Mouse (Mus musculus) liver, embryonic 14.5 days (tissue): Measurements from ENCODE around the gene Rnf2. TPM values are rescaled to one million over a fixed set of nuclear protein-coding genes. Genes with fewer than 3 reads are reported as not detected.
A peak's percentile ranks its signal among the peaks of the same experiment; 100 is the strongest.

Source experiments
- ATAC-seq: fragments of 200-750 bp; cut with Nextera tagmentation; 2 replicates; pipeline ENCODE4 v1.8.0; 2017; ENCODE audit warnings: moderate number of reproducible peaks, mild to moderate bottlenecking, moderate library complexity; ENCODE audit not compliant: insufficient read depth
- DNase-seq, 3 experiments: peaks; one replicate each; pipeline ENCODE4 v3.0.0-alpha.2; 2012 to 2013; ENCODE audit warnings: low read depth in 3 of 3, low spot score in 3 of 3
- H3K27ac ChIP-seq: fragments of 300-500 bp; sonication (generic); 2 replicates; pipeline ENCODE4 v1.5.1; 2014; ENCODE audit warnings: moderate library complexity, mild to moderate bottlenecking, control low read depth, inconsistent platforms
- H3K27me3 ChIP-seq: fragments of 300-500 bp; sonication (generic); 2 replicates; pipeline ENCODE4 v1.6.1; 2014; ENCODE audit warnings: mild to moderate bottlenecking, low read length, moderate library complexity; ENCODE audit not compliant: control insufficient read depth, insufficient read depth
- H3K36me3 ChIP-seq: fragments of 300-500 bp; sonication (generic); replicated peaks from 2 replicates; pipeline ENCODE4 v1.6.1; 2014; ENCODE audit warnings: low read depth; ENCODE audit not compliant: control insufficient read depth, insufficient read depth
- H3K4me1 ChIP-seq, 2 experiments: fragments of 200-500 bp in 1 of 2; fragments of 300-500 bp in 1 of 2; sonication (generic) in 1 of 2; replicated peaks; 2 replicates each; pipeline ENCODE4 v1.6.1; 2012 to 2014; ENCODE audit warnings: antibody characterized with exemption in 1 of 2, inconsistent platforms in 1 of 2, low read length in 1 of 2; ENCODE audit not compliant: control insufficient read depth in 2 of 2, insufficient read depth in 2 of 2
- H3K4me2 ChIP-seq: fragments of 300-500 bp; sonication (generic); 2 replicates; pipeline ENCODE4 v1.6.1; 2014; ENCODE audit warnings: low read depth, mild to moderate bottlenecking, control low read depth, moderate library complexity
- H3K4me3 ChIP-seq, 2 experiments: fragments of 200-500 bp in 1 of 2; fragments of 300-500 bp in 1 of 2; sonication (generic) in 1 of 2; 2 replicates each; pipeline ENCODE4 v1.5.1; 2012 to 2014; ENCODE audit warnings: low read depth in 2 of 2, low read length in 2 of 2, mild to moderate bottlenecking in 2 of 2, control low read depth in 1 of 2, inconsistent platforms in 1 of 2, moderate library complexity in 1 of 2; ENCODE audit not compliant: insufficient read depth in 1 of 2
- H3K9ac ChIP-seq: fragments of 300-500 bp; sonication (generic); replicated peaks from 2 replicates; pipeline ENCODE4 v1.6.1; 2014; ENCODE audit warnings: mild to moderate bottlenecking, control low read depth, moderate library complexity
- H3K9me3 ChIP-seq: fragments of 300-500 bp; sonication (generic); 2 replicates; pipeline ENCODE4 v1.6.1; 2016; ENCODE audit warnings: low read length, mixed read lengths; ENCODE audit not compliant: control insufficient read depth
- CTCF ChIP-seq: IDR thresholded peaks from 2 replicates; pipeline ENCODE4 v1.5.1; 2016; ENCODE audit warnings: antibody characterized with exemption, low read depth, control low read depth
- EP300 ChIP-seq: IDR thresholded peaks from 2 replicates; pipeline ENCODE4 v1.6.1; 2016; ENCODE audit warnings: antibody characterized with exemption, low read depth
- WGBS: fragments of 180-500 bp; shearing (Covaris S2); extraction: QIAGEN DNeasy Blood & Tissue Kit; methylation state at CpG from one replicate; pipeline ENCODE4 v1.1.7; 2014; ENCODE audit not compliant: insufficient replicate concordance; 5-methylcytosine and 5-hydroxymethylcytosine counted together
- polyA plus RNA-seq, 2 experiments: library from polyadenylated mRNA; depleted of rRNA in 1 of 2; stranded (reverse) in 1 of 2; unstranded in 1 of 2; fragments of >200 nt; fragmentation: Nextera tagmentation in 1 of 2; extraction: Ambion mirVana in 1 of 2; gene quantifications; 2 replicates each; pipeline versions ENCODE4 v1.2.1 to v1.2.3; 2012 to 2014

Rnf2 gene
- polyA plus RNA-seq, 2 experiments, result 16.0 to 18.6 TPM

GRCm38 (mm10) chr1:151471429-151471828, 29.3 kb downstream of the Rnf2 start:
- DNase-seq (no peak), ATAC-seq (no peak)
- no peak overlapping the region for H3K4me3 ChIP-seq
- no peak overlapping the region for H3K27ac ChIP-seq
- H3K9ac ChIP-seq, result no peak overlapping the region
- TF ChIP-seq CTCF (no peak), EP300 (no peak)
- no peaks in the 10 kb centered on the region for H3K9me3 ChIP-seq
- peaks cover 9% of the 10 kb centered on the region for H3K36me3 ChIP-seq
- 71% methylated on average over 7 of the region's 7 CpGs for WGBS
- H3K27me3 ChIP-seq, result no peaks in the 10 kb centered on the region
- no peak overlapping the region for H3K4me2 ChIP-seq
- peaks cover 0 to 1% of the 10 kb centered on the region in 2 experiments; a peak in 1 of 4 replicates for H3K4me1 ChIP-seq

DNA sequence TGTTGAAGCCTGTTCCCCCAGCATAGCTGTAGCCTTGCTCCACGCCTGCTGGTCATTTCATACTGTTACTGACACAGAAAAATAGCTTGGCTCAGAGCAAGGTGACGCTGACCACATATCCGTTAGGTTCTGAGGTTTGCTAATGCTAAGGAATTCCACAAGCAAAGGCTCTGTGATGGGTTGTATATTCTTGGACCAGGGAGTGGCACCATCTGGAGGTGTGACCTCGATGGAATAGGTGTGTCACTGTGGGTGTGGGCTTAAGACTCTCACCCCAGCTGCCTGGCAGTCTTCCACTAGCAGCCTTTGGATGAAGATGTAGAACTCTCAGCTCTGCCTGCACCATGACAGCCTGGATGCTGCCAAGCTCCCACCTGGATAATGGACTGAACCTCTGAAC, 34.2 kb downstream of the Rnf2 start:
- Histone ChIP-seq H3K4me3 (no peak overlapping the region), H3K27me3 (no peaks in the 10 kb centered on the region), H3K27ac (no peak overlapping the region), H3K9ac (no peak overlapping the region), H3K4me1 (peaks cover 0 to 2% of the 10 kb centered on the region in 2 experiments; a peak in 1 of 4 replicates), H3K36me3 (peaks cover 6% of the 10 kb centered on the region; the same call in 1 of the 2 replicates), H3K9me3 (no peaks in the 10 kb centered on the region), H3K4me2 (no peak overlapping the region)
- no peak for ATAC-seq
- WGBS, result 77% methylated on average over 4 of the region's 4 CpGs
- DNase-seq, result no peak
- no peak for TF ChIP-seq EP300
- TF ChIP-seq CTCF, result no peak

DNA sequence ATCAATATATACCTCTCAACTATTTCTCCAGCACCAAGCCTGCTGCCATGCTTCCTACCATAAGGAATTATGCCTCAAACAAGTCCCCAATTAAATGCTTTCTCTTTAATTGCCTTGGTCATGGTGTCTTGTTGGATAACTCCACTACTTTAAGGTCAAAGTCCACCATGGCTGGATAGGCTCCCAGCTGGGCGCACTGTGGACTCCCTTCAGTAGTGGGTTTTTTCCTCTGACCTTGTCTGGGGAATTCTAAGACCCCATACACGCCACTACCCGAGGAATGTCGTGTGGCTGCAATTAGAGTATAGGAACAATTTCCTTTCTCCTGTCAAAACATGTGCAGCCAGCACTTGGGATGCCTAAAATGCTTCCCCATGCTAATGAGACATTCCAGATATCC, 35.8 kb downstream of the Rnf2 start:
- no peak overlapping the region for H3K27ac ChIP-seq
- no peak for TF ChIP-seq EP300
- TF ChIP-seq CTCF, result no peak
- DNase-seq (no peak), ATAC-seq (no peak)
- H3K9me3 ChIP-seq, result no peaks in the 10 kb centered on the region
- peaks cover 0 to 2% of the 10 kb centered on the region in 2 experiments; a peak in 1 of 4 replicates for H3K4me1 ChIP-seq
- no peak overlapping the region for H3K9ac ChIP-seq
- no peak overlapping the region for H3K4me3 ChIP-seq
- no peaks in the 10 kb centered on the region for H3K36me3 ChIP-seq
- no peaks in the 10 kb centered on the region for H3K27me3 ChIP-seq
- H3K4me2 ChIP-seq, result no peak overlapping the region
- 61% methylated on average over 4 of the region's 4 CpGs for WGBS

- no peaks in the 10 kb centered on the region for H3K4me1 ChIP-seq
- peaks cover 11% of the 10 kb centered on the region for H3K36me3 ChIP-seq
- peak; percentile 41; the same call in 1 of the 2 replicates for TF ChIP-seq CTCF
- TF ChIP-seq EP300, result no peak
- H3K9me3 ChIP-seq, result no peaks in the 10 kb centered on the region
- H3K27me3 ChIP-seq, result no peaks in the 10 kb centered on the region
- H3K9ac ChIP-seq, result no peak overlapping the region
- H3K4me3 ChIP-seq, result no peak overlapping the region
- 83% methylated on average over 9 of the region's 9 CpGs for WGBS
- no peak for ATAC-seq
- DNase-seq, result no peak
- no peak overlapping the region for H3K27ac ChIP-seq
- H3K4me2 ChIP-seq, result no peak overlapping the region
Observed at GRCm38 (mm10) chr1:151461265-151461664, 39.5 kb downstream of the Rnf2 start.

GRCm38 (mm10) chr1:151457087-151457486, 43.7 kb downstream of the Rnf2 start:
- ATAC-seq (no peak), DNase-seq (no peak)

More at GRCm38 (mm10) chr1:151457087-151457486, 43.7 kb downstream of the Rnf2 start:
- Histone ChIP-seq H3K36me3 (peaks cover 22% of the 10 kb centered on the region), H3K4me1 (no peaks in the 10 kb centered on the region), H3K9ac (no peak overlapping the region), H3K4me3 (no peak overlapping the region), H3K27ac (no peak overlapping the region), H3K27me3 (no peaks in the 10 kb centered on the region), H3K9me3 (no peaks in the 10 kb centered on the region), H3K4me2 (no peak overlapping the region)
- WGBS, result 29% methylated on average over 5 of the region's 5 CpGs
- TF ChIP-seq CTCF, result no peak
- TF ChIP-seq EP300, result no peak
